Mouse (Mus musculus): ENCODE measurements around the gene Atp2b2. TPM values are rescaled to one million over a fixed set of nuclear protein-coding genes. Genes with fewer than 3 reads are reported as not detected.

Gene Atp2b2
- polyA plus RNA-seq, 1 experiment from 2014 or later, result 0.12 TPM

GRCm38 (mm10) chr6:113978091-113978650 lies 64.2 kb downstream of the Atp2b2 start:
- Histone ChIP-seq H3K27ac (no peak overlapping the region), H3K4me3 (no peak overlapping the region), H3K4me2 (no peak overlapping the region), H3K9ac (no peak overlapping the region), H3K4me1 (no peaks in the 10 kb centered on the region), H3K27me3 (0 out of 2 replicates have a peak, but pooled peaks cover 4% of the 10 kb centered on the region), H3K9me3 (no peaks in the 10 kb centered on the region), H3K36me3 (no peaks in the 10 kb centered on the region)
- ATAC-seq (ENCODE audit: insufficient number of reproducible peaks, low FRiP score, low TSS enrichment, low read depth), result no peak
- 57% methylated on average over 5 of the region's 5 CpGs for WGBS

- H3K27ac ChIP-seq, result no peak overlapping the region
- H3K27me3 ChIP-seq, result no peaks in the 10 kb centered on the region
- no peak overlapping the region for H3K9ac ChIP-seq
- no peak overlapping the region for H3K4me3 ChIP-seq
- WGBS, result 72% methylated on average over 2 of the region's 2 CpGs
- no peak overlapping the region for H3K4me2 ChIP-seq
- no peaks in the 10 kb centered on the region for H3K4me1 ChIP-seq
- H3K36me3 ChIP-seq, result no peaks in the 10 kb centered on the region
- no peaks in the 10 kb centered on the region for H3K9me3 ChIP-seq
- no peak for ATAC-seq (ENCODE audit: insufficient number of reproducible peaks, low FRiP score, low TSS enrichment, low read depth)
These were observed 71.5 kb downstream of the Atp2b2 start for GRCm38 (mm10) chr6:113970900-113971299.

- no peak for ATAC-seq (ENCODE audit: insufficient number of reproducible peaks, low FRiP score, low TSS enrichment, low read depth)
- H3K36me3 ChIP-seq, result no peaks in the 10 kb centered on the region
- no peaks in the 10 kb centered on the region for H3K4me1 ChIP-seq
- no peak overlapping the region for H3K4me2 ChIP-seq
- H3K9ac ChIP-seq, result no peak overlapping the region
- WGBS, result 44% methylated on average over 9 of the region's 9 CpGs
- no peaks in the 10 kb centered on the region for H3K27me3 ChIP-seq
- no peak overlapping the region for H3K27ac ChIP-seq
- H3K9me3 ChIP-seq, result no peaks in the 10 kb centered on the region
- no peak overlapping the region for H3K4me3 ChIP-seq
These were observed 71.9 kb downstream of the Atp2b2 start for GRCm38 (mm10) chr6:113970464-113970863.

GRCm38 (mm10) chr6:113969751-113970150 lies 72.7 kb downstream of the Atp2b2 start:
- Histone ChIP-seq H3K4me3 (no peak overlapping the region), H3K27ac (no peak overlapping the region), H3K27me3 (no peaks in the 10 kb centered on the region), H3K36me3 (no peaks in the 10 kb centered on the region), H3K9me3 (no peaks in the 10 kb centered on the region), H3K4me1 (no peaks in the 10 kb centered on the region), H3K4me2 (no peak overlapping the region), H3K9ac (no peak overlapping the region)
- WGBS, result 43% methylated on average over 3 of the region's 3 CpGs
- no peak for ATAC-seq (ENCODE audit: insufficient number of reproducible peaks, low FRiP score, low TSS enrichment, low read depth)

- H3K36me3 ChIP-seq, result no peaks in the 10 kb centered on the region
- H3K4me2 ChIP-seq, result no peak overlapping the region
- no peak overlapping the region for H3K4me3 ChIP-seq
- 4% methylated on average over 3 of the region's 3 CpGs for WGBS
- no peak for ATAC-seq (ENCODE audit: insufficient number of reproducible peaks, low FRiP score, low TSS enrichment, low read depth)
- H3K9ac ChIP-seq, result no peak overlapping the region
- H3K4me1 ChIP-seq, result no peaks in the 10 kb centered on the region
- no peaks in the 10 kb centered on the region for H3K9me3 ChIP-seq
- no peak overlapping the region for H3K27ac ChIP-seq
- H3K27me3 ChIP-seq, result no peaks in the 10 kb centered on the region
These were observed 79.6 kb downstream of the Atp2b2 start for GRCm38 (mm10) chr6:113962811-113963210.

GRCm38 (mm10) chr6:113961658-113962057 lies 80.8 kb downstream of the Atp2b2 start:
- H3K4me3 ChIP-seq, result no peak overlapping the region
- no peak overlapping the region for H3K9ac ChIP-seq
- H3K4me1 ChIP-seq, result no peaks in the 10 kb centered on the region
- no peaks in the 10 kb centered on the region for H3K36me3 ChIP-seq
- no peak overlapping the region for H3K4me2 ChIP-seq
- 60% methylated on average over 2 of the region's 2 CpGs for WGBS
- H3K9me3 ChIP-seq, result no peaks in the 10 kb centered on the region
- H3K27ac ChIP-seq, result no peak overlapping the region
- no peaks in the 10 kb centered on the region for H3K27me3 ChIP-seq
- no peak for ATAC-seq (ENCODE audit: insufficient number of reproducible peaks, low FRiP score, low TSS enrichment, low read depth)

GRCm38 (mm10) chr6:113959336-113959735 lies 83.1 kb downstream of the Atp2b2 start:
- Histone ChIP-seq H3K4me2 (no peak overlapping the region), H3K4me1 (no peaks in the 10 kb centered on the region), H3K4me3 (no peak overlapping the region), H3K27me3 (no peaks in the 10 kb centered on the region), H3K27ac (no peak overlapping the region), H3K9me3 (no peaks in the 10 kb centered on the region), H3K36me3 (no peaks in the 10 kb centered on the region), H3K9ac (no peak overlapping the region)
- 50% methylated on average over 1 of the region's 1 CpGs for WGBS
- ATAC-seq (ENCODE audit: insufficient number of reproducible peaks, low FRiP score, low TSS enrichment, low read depth), result no peak

GRCm38 (mm10) chr6:113958714-113959113 lies 83.7 kb downstream of the Atp2b2 start:
- no peaks in the 10 kb centered on the region for H3K9me3 ChIP-seq
- H3K27me3 ChIP-seq, result no peaks in the 10 kb centered on the region
- WGBS, result 59% methylated on average over 2 of the region's 2 CpGs
- H3K27ac ChIP-seq, result no peak overlapping the region
- H3K4me2 ChIP-seq, result no peak overlapping the region
- H3K36me3 ChIP-seq, result no peaks in the 10 kb centered on the region
- H3K4me3 ChIP-seq, result no peak overlapping the region
- H3K4me1 ChIP-seq, result no peaks in the 10 kb centered on the region
- no peak for ATAC-seq (ENCODE audit: insufficient number of reproducible peaks, low FRiP score, low TSS enrichment, low read depth)
- H3K9ac ChIP-seq, result no peak overlapping the region

GRCm38 (mm10) chr6:113958003-113958402 lies 84.4 kb downstream of the Atp2b2 start:
- no peaks in the 10 kb centered on the region for H3K36me3 ChIP-seq
- no peak for ATAC-seq (ENCODE audit: insufficient number of reproducible peaks, low FRiP score, low TSS enrichment, low read depth)
- H3K9me3 ChIP-seq, result no peaks in the 10 kb centered on the region
- no peaks in the 10 kb centered on the region for H3K27me3 ChIP-seq
- H3K4me1 ChIP-seq, result no peaks in the 10 kb centered on the region
- H3K27ac ChIP-seq, result no peak overlapping the region
- 74% methylated on average over 5 of the region's 5 CpGs for WGBS
- no peak overlapping the region for H3K4me3 ChIP-seq
- no peak overlapping the region for H3K9ac ChIP-seq
- H3K4me2 ChIP-seq, result no peak overlapping the region

- H3K9ac ChIP-seq, result no peak overlapping the region
- no peaks in the 10 kb centered on the region for H3K9me3 ChIP-seq
- H3K4me1 ChIP-seq, result no peaks in the 10 kb centered on the region
- no peak overlapping the region for H3K4me3 ChIP-seq
- H3K36me3 ChIP-seq, result no peaks in the 10 kb centered on the region
- H3K27ac ChIP-seq, result no peak overlapping the region
- H3K27me3 ChIP-seq, result no peaks in the 10 kb centered on the region
- no peak for ATAC-seq (ENCODE audit: insufficient number of reproducible peaks, low FRiP score, low TSS enrichment, low read depth)
- no peak overlapping the region for H3K4me2 ChIP-seq
- WGBS, result 77% methylated on average over 19 of the region's 19 CpGs
These were observed 85.0 kb downstream of the Atp2b2 start for GRCm38 (mm10) chr6:113957232-113957940.

GRCm38 (mm10) chr6:113947515-113947914 lies 94.9 kb downstream of the Atp2b2 start:
- no peaks in the 10 kb centered on the region for H3K27me3 ChIP-seq
- 82% methylated on average over 8 of the region's 8 CpGs for WGBS
- H3K9me3 ChIP-seq, result no peaks in the 10 kb centered on the region
- no peak overlapping the region for H3K4me3 ChIP-seq
- no peaks in the 10 kb centered on the region for H3K36me3 ChIP-seq
- H3K27ac ChIP-seq, result no peak overlapping the region
- no peak overlapping the region for H3K9ac ChIP-seq
- H3K4me2 ChIP-seq, result no peak overlapping the region
- H3K4me1 ChIP-seq, result no peaks in the 10 kb centered on the region
- ATAC-seq (ENCODE audit: insufficient number of reproducible peaks, low FRiP score, low TSS enrichment, low read depth), result no peak

GRCm38 (mm10) chr6:113942355-113942754 lies 100.1 kb downstream of the Atp2b2 start:
- ATAC-seq (ENCODE audit: insufficient number of reproducible peaks, low FRiP score, low TSS enrichment, low read depth), result no peak

More at GRCm38 (mm10) chr6:113942355-113942754, 100.1 kb downstream of the Atp2b2 start:
- Histone ChIP-seq H3K4me2 (no peak overlapping the region), H3K27me3 (no peaks in the 10 kb centered on the region), H3K9ac (no peak overlapping the region), H3K4me3 (no peak overlapping the region), H3K4me1 (no peaks in the 10 kb centered on the region), H3K36me3 (no peaks in the 10 kb centered on the region), H3K27ac (no peak overlapping the region), H3K9me3 (no peaks in the 10 kb centered on the region)
- WGBS, result 28% methylated on average over 12 of the region's 12 CpGs

Measured in limb, embryonic 15.5 days (tissue).